Mouse (Mus musculus): ENCODE measurements at regions not wholly inside any gene's neighbourhood (a gene's known extent, or its start where the extent isn't known, plus 50 kb on each side); places are given as distances from the start of the nearest gene placed in this dataset.

DNA sequence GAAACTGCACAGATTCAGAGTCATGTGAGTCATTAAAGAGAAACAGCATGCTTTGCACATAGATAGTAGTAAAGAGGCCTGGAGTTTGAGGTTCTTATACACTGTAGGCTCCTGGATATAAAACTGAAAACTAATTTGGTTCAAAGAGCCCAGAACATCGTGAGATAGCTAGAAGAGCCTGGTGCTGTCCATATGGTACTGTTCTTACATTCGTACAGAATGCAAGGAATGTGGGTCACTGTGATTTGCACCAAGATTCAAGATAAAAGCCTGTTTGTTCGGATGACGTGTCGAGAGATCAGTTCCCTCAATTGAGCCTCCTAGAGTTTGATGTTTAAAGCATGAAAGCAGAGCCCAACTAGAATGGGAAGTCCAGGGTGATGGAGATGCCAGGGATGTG is 230.2 kb upstream of the Myt1l start:
- no peak for DNase-seq
- TF ChIP-seq CTCF (conservative IDR thresholded peaks at IDR 0.05; ENCODE audit: insufficient read depth, insufficient read length, low read depth, low read length) (no peak), POLR2A (IDR thresholded peaks at IDR 0.05; ENCODE audit: low read depth, low read length) (no peak)
- Histone ChIP-seq H3K36me3 (ENCODE audit: control insufficient read depth, insufficient read depth, low read length) (no peaks in the 10 kb centered on the region), H3K27me3 (replicated peaks; ENCODE audit: control insufficient read depth, insufficient read depth, low read length) (no peaks in the 10 kb centered on the region), H3K27ac (ENCODE audit: insufficient read depth, low read depth, low read length) (no peak overlapping the region), H3K4me1 (ENCODE audit: control insufficient read depth, insufficient read depth, low read length) (no peaks in the 10 kb centered on the region), H3K4me3 (ENCODE audit: insufficient read depth, low read depth, low read length) (no peak overlapping the region)
- WGBS, result 78% methylated on average over 5 of the region's 5 CpGs

DNA sequence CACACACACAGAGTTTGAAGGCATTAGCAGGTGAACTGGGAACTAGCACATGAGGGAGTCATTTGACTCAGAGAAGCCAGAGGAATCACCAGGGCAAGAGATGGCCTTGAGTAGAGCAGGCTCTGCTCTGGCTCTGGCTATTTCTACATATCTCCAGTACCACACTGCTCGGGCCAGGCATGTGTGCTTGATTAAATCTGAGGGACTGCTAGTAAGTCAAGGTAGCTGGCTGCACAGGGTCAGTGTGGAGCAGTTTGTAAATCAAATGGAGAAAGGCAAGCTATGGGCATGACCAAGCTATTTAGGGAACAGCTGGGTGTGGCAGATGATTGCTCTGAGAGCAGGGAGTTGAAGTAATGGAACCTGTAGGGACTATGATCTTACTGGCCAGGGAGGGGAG is 212.5 kb upstream of the Myt1l start:
- TF ChIP-seq CTCF (conservative IDR thresholded peaks at IDR 0.05; ENCODE audit: insufficient read depth, insufficient read length, low read depth, low read length), result no peak
- no peak for TF ChIP-seq POLR2A (IDR thresholded peaks at IDR 0.05; ENCODE audit: low read depth, low read length)
- Histone ChIP-seq H3K36me3 (ENCODE audit: control insufficient read depth, insufficient read depth, low read length) (no peaks in the 10 kb centered on the region), H3K27me3 (replicated peaks; ENCODE audit: control insufficient read depth, insufficient read depth, low read length) (no peaks in the 10 kb centered on the region), H3K27ac (ENCODE audit: insufficient read depth, low read depth, low read length) (no peak overlapping the region), H3K4me1 (ENCODE audit: control insufficient read depth, insufficient read depth, low read length) (no peaks in the 10 kb centered on the region), H3K4me3 (ENCODE audit: insufficient read depth, low read depth, low read length) (no peak overlapping the region)
- WGBS, result 62% methylated on average over 1 of the region's 1 CpGs
- DNase-seq, result no peak

DNA sequence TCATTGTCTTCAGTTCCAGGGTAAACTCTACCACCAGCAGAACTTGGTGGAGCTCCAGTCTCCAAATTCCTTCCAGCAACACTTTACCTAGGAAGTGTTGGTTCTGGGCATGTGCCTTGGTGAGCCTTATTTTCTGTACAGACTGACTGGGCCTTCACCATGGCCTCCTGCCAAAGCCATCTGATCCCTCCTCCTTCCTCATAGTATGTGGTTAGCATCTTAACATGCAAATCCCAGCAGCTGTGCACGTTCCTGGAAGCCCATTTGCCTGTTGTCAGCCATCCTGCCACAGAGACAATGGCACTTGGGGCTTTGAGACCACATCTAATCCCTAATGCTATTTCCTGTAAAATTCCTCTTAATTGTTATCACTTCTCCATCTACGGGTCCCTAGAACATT is 206.7 kb upstream of the Myt1l start:
- H3K27ac ChIP-seq (ENCODE audit: insufficient read depth, low read depth, low read length), result no peak overlapping the region
- H3K36me3 ChIP-seq (ENCODE audit: control insufficient read depth, insufficient read depth, low read length), result no peaks in the 10 kb centered on the region
- H3K4me1 ChIP-seq (ENCODE audit: control insufficient read depth, insufficient read depth, low read length), result no peaks in the 10 kb centered on the region
- WGBS, result 63% methylated on average over 2 of the region's 2 CpGs
- no peak for TF ChIP-seq CTCF (conservative IDR thresholded peaks at IDR 0.05; ENCODE audit: insufficient read depth, insufficient read length, low read depth, low read length)
- no peak for TF ChIP-seq POLR2A (IDR thresholded peaks at IDR 0.05; ENCODE audit: low read depth, low read length)
- DNase-seq, result no peak
- H3K27me3 ChIP-seq (replicated peaks; ENCODE audit: control insufficient read depth, insufficient read depth, low read length), result no peaks in the 10 kb centered on the region
- no peak overlapping the region for H3K4me3 ChIP-seq (ENCODE audit: insufficient read depth, low read depth, low read length)

DNA sequence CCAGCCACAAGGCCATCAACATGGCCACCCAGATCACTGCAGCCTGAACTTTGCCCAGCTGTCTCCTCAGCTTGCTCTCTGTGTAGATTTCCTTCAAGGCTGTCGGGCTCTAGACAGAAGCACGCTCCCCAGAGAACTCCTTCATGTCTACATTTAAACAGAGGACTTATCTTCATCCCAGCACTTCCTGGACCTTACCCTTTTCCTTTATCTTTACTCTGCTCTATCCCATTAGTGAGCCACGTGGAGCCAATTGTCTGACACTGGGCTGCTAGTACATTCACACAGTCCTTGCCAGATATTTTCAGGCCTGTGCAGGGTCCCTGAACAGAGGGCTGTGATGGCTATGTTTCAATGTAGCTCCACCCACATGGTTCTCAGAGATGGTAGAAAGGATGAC is 204.7 kb upstream of the Myt1l start:
- Histone ChIP-seq H3K27ac (ENCODE audit: insufficient read depth, low read depth, low read length) (no peak overlapping the region), H3K4me1 (ENCODE audit: control insufficient read depth, insufficient read depth, low read length) (no peaks in the 10 kb centered on the region), H3K27me3 (replicated peaks; ENCODE audit: control insufficient read depth, insufficient read depth, low read length) (no peaks in the 10 kb centered on the region), H3K36me3 (ENCODE audit: control insufficient read depth, insufficient read depth, low read length) (no peaks in the 10 kb centered on the region), H3K4me3 (ENCODE audit: insufficient read depth, low read depth, low read length) (no peak overlapping the region)
- 56% methylated on average over 3 of the region's 3 CpGs for WGBS
- TF ChIP-seq CTCF (conservative IDR thresholded peaks at IDR 0.05; ENCODE audit: insufficient read depth, insufficient read length, low read depth, low read length) (no peak), POLR2A (IDR thresholded peaks at IDR 0.05; ENCODE audit: low read depth, low read length) (no peak)
- DNase-seq, result no peak

DNA sequence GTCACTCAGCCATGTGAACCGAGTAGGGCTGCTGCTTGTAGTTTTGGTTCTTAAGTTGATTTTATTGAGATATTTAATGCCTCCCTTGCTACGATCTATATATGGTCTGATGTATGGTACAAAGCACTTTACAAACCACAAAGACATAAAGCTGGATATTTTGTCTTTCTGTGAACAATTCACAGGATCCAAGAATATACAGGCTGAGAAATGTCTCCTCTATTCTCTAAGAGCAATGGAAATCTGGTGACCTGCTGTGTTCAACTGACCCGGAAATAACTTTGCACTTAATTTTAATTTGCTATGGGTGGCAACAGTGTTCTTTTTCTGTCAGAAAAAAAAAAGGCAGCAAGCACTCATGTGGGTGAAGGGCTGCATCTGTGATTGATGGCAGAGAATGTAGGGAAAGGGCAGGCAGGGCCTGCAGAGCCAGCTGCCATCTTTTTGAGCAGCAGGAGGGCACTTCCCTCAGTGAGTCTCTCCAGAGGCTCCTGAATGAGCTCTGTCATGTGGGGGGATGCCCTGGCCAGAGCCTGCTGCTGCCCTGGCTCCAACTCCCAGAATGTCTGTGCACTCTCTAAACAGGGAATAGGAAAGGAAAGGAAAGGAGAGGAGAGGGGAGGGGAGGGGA is 192.2 kb upstream of the Myt1l start:
- no peak for DNase-seq
- WGBS, result 67% methylated on average over 3 of the region's 3 CpGs
- no peak overlapping the region for H3K4me3 ChIP-seq (ENCODE audit: insufficient read depth, low read depth, low read length)

DNA sequence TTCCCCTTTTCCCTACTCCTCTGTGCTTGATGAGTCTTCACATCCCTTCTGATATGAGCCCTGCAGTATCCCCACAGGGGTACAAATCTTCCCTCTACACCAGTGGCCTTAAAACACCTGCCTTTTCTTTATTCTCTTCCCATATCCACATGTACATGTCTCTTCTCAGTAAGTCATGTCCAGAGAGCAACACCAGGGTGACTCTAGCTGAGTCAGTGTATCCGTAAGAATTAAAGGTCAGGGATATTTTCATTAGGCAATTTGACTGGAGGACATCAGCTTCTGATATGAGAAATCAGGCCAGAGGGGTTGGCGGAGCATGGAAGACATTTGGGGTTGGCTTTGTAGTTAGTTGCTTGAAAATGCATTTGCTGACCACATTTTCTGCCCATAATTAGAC is 190.8 kb upstream of the Myt1l start:
- no peak for DNase-seq
- no peak overlapping the region for H3K27ac ChIP-seq (ENCODE audit: insufficient read depth, low read depth, low read length)
- no peaks in the 10 kb centered on the region for H3K4me1 ChIP-seq (ENCODE audit: control insufficient read depth, insufficient read depth, low read length)
- H3K36me3 ChIP-seq (ENCODE audit: control insufficient read depth, insufficient read depth, low read length), result no peaks in the 10 kb centered on the region
- no peaks in the 10 kb centered on the region for H3K27me3 ChIP-seq (replicated peaks; ENCODE audit: control insufficient read depth, insufficient read depth, low read length)
- WGBS, result 91% methylated on average over 2 of the region's 2 CpGs
- no peak overlapping the region for H3K4me3 ChIP-seq (ENCODE audit: insufficient read depth, low read depth, low read length)
- no peak for TF ChIP-seq POLR2A (IDR thresholded peaks at IDR 0.05; ENCODE audit: low read depth, low read length)
- TF ChIP-seq CTCF (conservative IDR thresholded peaks at IDR 0.05; ENCODE audit: insufficient read depth, insufficient read length, low read depth, low read length), result no peak

More for the DNA sequence above, 192.2 kb upstream of the Myt1l start:
- Histone ChIP-seq H3K36me3 (ENCODE audit: control insufficient read depth, insufficient read depth, low read length) (no peaks in the 10 kb centered on the region), H3K27me3 (replicated peaks; ENCODE audit: control insufficient read depth, insufficient read depth, low read length) (no peaks in the 10 kb centered on the region), H3K4me1 (ENCODE audit: control insufficient read depth, insufficient read depth, low read length) (no peaks in the 10 kb centered on the region), H3K27ac (ENCODE audit: insufficient read depth, low read depth, low read length) (no peak overlapping the region)
- no peak for TF ChIP-seq CTCF (conservative IDR thresholded peaks at IDR 0.05; ENCODE audit: insufficient read depth, insufficient read length, low read depth, low read length)
- TF ChIP-seq POLR2A (IDR thresholded peaks at IDR 0.05; ENCODE audit: low read depth, low read length), result no peak

DNA sequence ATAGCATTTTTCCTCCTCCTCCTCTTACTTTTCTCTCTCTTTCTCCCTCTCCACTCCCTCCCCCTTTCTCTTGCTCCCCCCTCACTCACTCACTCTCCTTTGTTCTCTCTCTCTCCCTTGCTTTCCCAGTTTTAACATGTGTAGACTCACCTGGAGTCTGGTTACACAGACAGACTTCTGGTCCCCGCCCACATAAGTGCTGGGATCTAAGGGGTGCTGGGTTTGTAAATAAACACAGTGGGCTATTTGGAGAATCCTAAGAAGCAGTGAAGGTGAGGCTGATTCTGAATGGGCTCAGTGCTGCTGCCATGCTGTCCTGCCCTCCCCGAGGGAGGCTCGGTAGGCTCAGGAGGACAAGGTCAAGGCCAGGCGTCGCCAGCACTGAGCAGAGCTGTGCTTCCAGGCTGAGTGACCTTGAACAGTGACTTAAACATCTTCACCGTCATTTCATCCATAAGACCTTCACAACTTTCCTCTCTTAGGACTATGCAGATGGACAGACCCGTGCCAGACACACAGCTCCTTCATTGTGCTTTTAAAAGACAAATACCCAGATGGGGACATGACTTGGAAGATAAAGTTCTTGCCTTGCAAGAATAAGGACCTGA is 186.7 kb upstream of the Myt1l start:
- Histone ChIP-seq H3K27ac (ENCODE audit: insufficient read depth, low read depth, low read length) (no peak overlapping the region), H3K4me3 (ENCODE audit: insufficient read depth, low read depth, low read length) (no peak overlapping the region), H3K27me3 (replicated peaks; ENCODE audit: control insufficient read depth, insufficient read depth, low read length) (no peaks in the 10 kb centered on the region), H3K36me3 (ENCODE audit: control insufficient read depth, insufficient read depth, low read length) (no peaks in the 10 kb centered on the region), H3K4me1 (ENCODE audit: control insufficient read depth, insufficient read depth, low read length) (no peaks in the 10 kb centered on the region)
- no peak for TF ChIP-seq POLR2A (IDR thresholded peaks at IDR 0.05; ENCODE audit: low read depth, low read length)
- TF ChIP-seq CTCF (conservative IDR thresholded peaks at IDR 0.05; ENCODE audit: insufficient read depth, insufficient read length, low read depth, low read length), result no peak
- 52% methylated on average over 7 of the region's 7 CpGs for WGBS
- DNase-seq, result no peak

Measured in kidney, adult 2 months (tissue).